Mouse (Mus musculus): ENCODE measurements at regions not wholly inside any gene's neighbourhood (a gene's known extent, or its start where the extent isn't known, plus 50 kb on each side); places are given as distances from the start of the nearest gene placed in this dataset.
A peak's percentile ranks its signal among the peaks of the same experiment; 100 is the strongest.

GRCm38 (mm10) chr1:183504103-183504841 lies 86.3 kb downstream of the Hhipl2 start:
- no peak for DNase-seq (ENCODE audit: low read depth in 1 of 2, low spot score in 2 of 2)
- TF ChIP-seq POLR2A (IDR thresholded peaks at IDR 0.05; ENCODE audit: low read depth, low read length) (no peak), CTCF (IDR thresholded peaks at IDR 0.05; ENCODE audit: extremely low read depth, insufficient read depth, insufficient read length, insufficient replicate concordance) (no peak)
- Histone ChIP-seq H3K4me3 (ENCODE audit: extremely low read depth, insufficient read depth, insufficient read length) (no peak overlapping the region), H3K27ac (ENCODE audit: insufficient read depth, low read length) (no peak overlapping the region), H3K27me3 (ENCODE audit: control insufficient read depth, insufficient read depth, low read length) (no peaks in the 10 kb centered on the region), H3K4me1 (ENCODE audit: control insufficient read depth, insufficient read depth, insufficient read length) (no peaks in the 10 kb centered on the region), H3K36me3 (ENCODE audit: control insufficient read depth, insufficient read depth, low read length) (no peaks in the 10 kb centered on the region)
- WGBS: 92% methylated on average over 14 of the region's 14 CpGs

GRCm38 (mm10) chr1:183507893-183508292 lies 89.9 kb downstream of the Hhipl2 start:
- no peak for TF ChIP-seq CTCF (IDR thresholded peaks at IDR 0.05; ENCODE audit: extremely low read depth, insufficient read depth, insufficient read length, insufficient replicate concordance)
- TF ChIP-seq POLR2A (IDR thresholded peaks at IDR 0.05; ENCODE audit: low read depth, low read length): no peak
- 83% methylated on average over 2 of the region's 2 CpGs for WGBS
- H3K4me1 ChIP-seq (ENCODE audit: control insufficient read depth, insufficient read depth, insufficient read length): peaks cover 2% of the 10 kb centered on the region; the same call in 1 of the 2 replicates

GRCm38 (mm10) chr1:183510759-183511158 lies 92.7 kb downstream of the Hhipl2 start:
- Histone ChIP-seq H3K27ac (ENCODE audit: insufficient read depth, low read length) (no peak overlapping the region), H3K4me1 (ENCODE audit: control insufficient read depth, insufficient read depth, insufficient read length) (peaks cover 2% of the 10 kb centered on the region; the same call in 1 of the 2 replicates), H3K27me3 (ENCODE audit: control insufficient read depth, insufficient read depth, low read length) (no peaks in the 10 kb centered on the region), H3K36me3 (ENCODE audit: control insufficient read depth, insufficient read depth, low read length) (no peaks in the 10 kb centered on the region), H3K4me3 (ENCODE audit: extremely low read depth, insufficient read depth, insufficient read length) (no peak overlapping the region)
- TF ChIP-seq POLR2A (IDR thresholded peaks at IDR 0.05; ENCODE audit: low read depth, low read length): no peak
- no peak for TF ChIP-seq CTCF (IDR thresholded peaks at IDR 0.05; ENCODE audit: extremely low read depth, insufficient read depth, insufficient read length, insufficient replicate concordance)
- DNase-seq (ENCODE audit: low read depth in 1 of 2, low spot score in 2 of 2): peak in 1 of 2 experiments; percentile 9
- 24% methylated on average over 10 of the region's 10 CpGs for WGBS

More at GRCm38 (mm10) chr1:183507893-183508292, 89.9 kb downstream of the Hhipl2 start:
- no peak overlapping the region for H3K27ac ChIP-seq (ENCODE audit: insufficient read depth, low read length)
- no peaks in the 10 kb centered on the region for H3K36me3 ChIP-seq (ENCODE audit: control insufficient read depth, insufficient read depth, low read length)
- no peaks in the 10 kb centered on the region for H3K27me3 ChIP-seq (ENCODE audit: control insufficient read depth, insufficient read depth, low read length)
- DNase-seq (ENCODE audit: low read depth in 1 of 2, low spot score in 2 of 2): no peak
- no peak overlapping the region for H3K4me3 ChIP-seq (ENCODE audit: extremely low read depth, insufficient read depth, insufficient read length)

DNA sequence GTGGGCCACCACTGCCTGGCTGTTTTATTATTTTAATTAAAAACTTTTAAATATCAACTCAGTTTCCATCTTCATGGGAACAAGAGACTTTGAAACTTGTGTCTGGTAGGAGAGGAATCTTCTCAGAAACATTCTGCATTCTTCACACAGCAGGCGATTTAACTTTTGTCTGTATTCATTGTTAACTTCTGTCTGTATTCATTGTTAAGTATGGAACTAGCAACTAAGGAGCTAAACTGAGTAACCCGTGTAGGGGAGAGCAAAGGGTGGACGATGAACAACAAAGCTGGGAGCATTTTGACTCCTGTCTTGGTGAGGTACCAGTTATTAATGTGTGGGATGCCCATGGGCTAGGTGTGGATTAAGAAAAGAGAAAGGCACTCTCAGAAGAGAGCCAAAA lies 95.9 kb downstream of the Hhipl2 start:
- H3K36me3 ChIP-seq (ENCODE audit: control insufficient read depth, insufficient read depth, low read length): no peaks in the 10 kb centered on the region
- DNase-seq (ENCODE audit: low read depth in 1 of 2, low spot score in 2 of 2): no peak
- no peak overlapping the region for H3K27ac ChIP-seq (ENCODE audit: insufficient read depth, low read length)
- H3K4me1 ChIP-seq (ENCODE audit: control insufficient read depth, insufficient read depth, insufficient read length): peaks cover 2% of the 10 kb centered on the region; the same call in 1 of the 2 replicates
- WGBS: 88% methylated on average over 3 of the region's 3 CpGs
- no peaks in the 10 kb centered on the region for H3K27me3 ChIP-seq (ENCODE audit: control insufficient read depth, insufficient read depth, low read length)
- TF ChIP-seq CTCF (IDR thresholded peaks at IDR 0.05; ENCODE audit: extremely low read depth, insufficient read depth, insufficient read length, insufficient replicate concordance) (no peak), POLR2A (IDR thresholded peaks at IDR 0.05; ENCODE audit: low read depth, low read length) (no peak)
- H3K4me3 ChIP-seq (ENCODE audit: extremely low read depth, insufficient read depth, insufficient read length): no peak overlapping the region

DNA sequence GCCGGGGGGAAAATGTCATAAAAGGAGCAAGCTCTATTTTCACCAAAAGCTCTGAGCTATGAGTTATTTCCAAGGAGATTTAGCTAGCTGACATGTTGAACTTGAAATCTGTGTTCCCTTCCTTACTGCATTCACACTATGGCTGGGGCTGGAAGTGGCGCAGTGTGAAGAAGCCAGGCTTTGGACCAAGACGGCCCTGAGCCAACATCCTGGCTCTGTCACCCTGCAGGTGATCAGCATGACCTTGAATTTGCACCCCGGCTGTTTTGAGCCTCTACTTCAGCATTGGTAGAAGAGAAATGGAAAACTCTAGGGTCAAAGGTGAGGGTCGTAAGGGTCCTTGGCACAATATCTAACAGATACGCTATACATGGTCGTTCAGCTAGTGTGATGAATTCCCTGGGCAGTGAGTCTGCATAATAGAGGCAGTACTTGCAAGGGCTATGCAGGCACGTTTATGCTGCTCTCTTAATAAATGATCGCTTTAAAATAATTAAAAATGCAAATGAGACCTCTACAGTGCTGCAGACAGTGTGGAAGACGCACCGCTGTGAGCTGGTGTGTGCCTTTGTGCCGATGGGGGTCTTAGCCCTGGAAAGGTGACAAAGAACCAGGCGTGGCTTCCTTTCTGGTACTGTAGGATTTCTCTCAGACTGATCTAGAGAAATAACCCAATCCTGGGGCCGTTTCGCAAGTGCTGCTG lies 96.4 kb downstream of the Hhipl2 start:
- no peaks in the 10 kb centered on the region for H3K27me3 ChIP-seq (ENCODE audit: control insufficient read depth, insufficient read depth, low read length)
- H3K4me1 ChIP-seq (ENCODE audit: control insufficient read depth, insufficient read depth, insufficient read length): peaks cover 2% of the 10 kb centered on the region; the same call in 1 of the 2 replicates
- DNase-seq (ENCODE audit: low read depth in 1 of 2, low spot score in 2 of 2): no peak
- 85% methylated on average over 15 of the region's 15 CpGs for WGBS
- H3K27ac ChIP-seq (ENCODE audit: insufficient read depth, low read length): no peak overlapping the region
- TF ChIP-seq POLR2A (IDR thresholded peaks at IDR 0.05; ENCODE audit: low read depth, low read length) (no peak), CTCF (IDR thresholded peaks at IDR 0.05; ENCODE audit: extremely low read depth, insufficient read depth, insufficient read length, insufficient replicate concordance) (no peak)
- no peaks in the 10 kb centered on the region for H3K36me3 ChIP-seq (ENCODE audit: control insufficient read depth, insufficient read depth, low read length)
- no peak overlapping the region for H3K4me3 ChIP-seq (ENCODE audit: extremely low read depth, insufficient read depth, insufficient read length)

GRCm38 (mm10) chr1:183514984-183515287 lies 96.9 kb downstream of the Hhipl2 start:
- no peak overlapping the region for H3K27ac ChIP-seq (ENCODE audit: insufficient read depth, low read length)
- no peak for TF ChIP-seq POLR2A (IDR thresholded peaks at IDR 0.05; ENCODE audit: low read depth, low read length)
- TF ChIP-seq CTCF (IDR thresholded peaks at IDR 0.05; ENCODE audit: extremely low read depth, insufficient read depth, insufficient read length, insufficient replicate concordance): no peak
- no peak overlapping the region for H3K4me3 ChIP-seq (ENCODE audit: extremely low read depth, insufficient read depth, insufficient read length)
- no peaks in the 10 kb centered on the region for H3K36me3 ChIP-seq (ENCODE audit: control insufficient read depth, insufficient read depth, low read length)
- WGBS: 70% methylated on average over 2 of the region's 2 CpGs
- peaks cover 2% of the 10 kb centered on the region; the same call in 1 of the 2 replicates for H3K4me1 ChIP-seq (ENCODE audit: control insufficient read depth, insufficient read depth, insufficient read length)
- no peak for DNase-seq (ENCODE audit: low read depth in 1 of 2, low spot score in 2 of 2)
- H3K27me3 ChIP-seq (ENCODE audit: control insufficient read depth, insufficient read depth, low read length): no peaks in the 10 kb centered on the region

GRCm38 (mm10) chr1:183516167-183516566 lies 98.2 kb downstream of the Hhipl2 start:
- TF ChIP-seq CTCF (IDR thresholded peaks at IDR 0.05; ENCODE audit: extremely low read depth, insufficient read depth, insufficient read length, insufficient replicate concordance) (no peak), POLR2A (IDR thresholded peaks at IDR 0.05; ENCODE audit: low read depth, low read length) (no peak)
- H3K36me3 ChIP-seq (ENCODE audit: control insufficient read depth, insufficient read depth, low read length): no peaks in the 10 kb centered on the region
- H3K27me3 ChIP-seq (ENCODE audit: control insufficient read depth, insufficient read depth, low read length): no peaks in the 10 kb centered on the region
- H3K4me1 ChIP-seq (ENCODE audit: control insufficient read depth, insufficient read depth, insufficient read length): peaks cover under 1% of the 10 kb centered on the region; the same call in 1 of the 2 replicates
- no peak for DNase-seq (ENCODE audit: low read depth in 1 of 2, low spot score in 2 of 2)
- no peak overlapping the region for H3K4me3 ChIP-seq (ENCODE audit: extremely low read depth, insufficient read depth, insufficient read length)
- no peak overlapping the region for H3K27ac ChIP-seq (ENCODE audit: insufficient read depth, low read length)
- 73% methylated on average over 4 of the region's 4 CpGs for WGBS
